Mouse (Mus musculus) CH12.LX (cell line): ENCODE results near the gene Maf.

Source experiments
- CTCF ChIP-seq, 2 experiments: IDR thresholded peaks in 1 of 2; conservative IDR thresholded peaks in 1 of 2; 2 replicates each; pipeline ENCODE4 v1.5.1; 2011 to 2012; ENCODE audit warnings: low read depth in 2 of 2, low read length in 2 of 2, improper control_type of control experiment in 1 of 2, inconsistent platforms in 1 of 2, mild to moderate bottlenecking in 1 of 2, moderate library complexity in 1 of 2
- E2F4 ChIP-seq: IDR thresholded peaks from 2 replicates; pipeline ENCODE4 v1.6.1; 2011; ENCODE audit warnings: low read depth, low read length, improper control_type of control experiment; ENCODE audit not compliant: insufficient replicate concordance
- EP300 ChIP-seq: IDR thresholded peaks from 2 replicates; pipeline ENCODE4 v1.6.1; 2011; ENCODE audit warnings: low read length, improper control_type of control experiment
- MAX ChIP-seq: IDR thresholded peaks from 2 replicates; pipeline ENCODE4 v1.6.1; 2011; ENCODE audit warnings: low read length, improper control_type of control experiment
- POLR2A ChIP-seq: IDR thresholded peaks from 2 replicates; pipeline ENCODE4 v1.6.1; 2011; ENCODE audit warnings: low read depth, mild to moderate bottlenecking, improper control_type of control experiment, low read length
- USF2 ChIP-seq: conservative IDR thresholded peaks from 2 replicates; pipeline ENCODE4 v1.6.1; 2011; ENCODE audit warnings: low read depth, low read length, improper control_type of control experiment
- ZC3H11A ChIP-seq: IDR thresholded peaks from 2 replicates; pipeline ENCODE4 v1.6.1; 2012; ENCODE audit warnings: low read depth, mild to moderate bottlenecking, inconsistent platforms, low read length, improper control_type of control experiment

DNA sequence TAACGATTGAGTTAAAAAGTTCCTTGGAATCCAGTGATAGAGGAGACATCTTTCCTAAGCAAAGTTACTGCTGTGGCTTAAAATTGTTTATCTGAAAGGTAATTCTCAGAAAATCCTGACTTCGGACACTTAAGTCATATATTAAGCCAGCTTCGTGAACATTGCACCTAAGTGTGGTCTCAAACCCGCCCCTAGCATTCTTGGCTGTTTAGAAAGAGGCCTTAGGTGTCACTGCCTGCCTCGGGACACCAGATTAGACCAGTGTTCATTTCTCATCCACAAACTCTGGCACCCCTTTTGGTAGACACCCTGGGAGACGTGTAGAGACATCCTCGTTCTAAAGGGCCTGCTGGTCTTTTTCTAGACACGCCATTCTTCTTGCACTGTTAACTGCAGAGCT lies 2.3 kb upstream of the Maf start:
- TF ChIP-seq EP300 (no peak), E2F4 (no peak), USF2 (no peak), CTCF (conservative IDR thresholded peaks at IDR 0.05 in 1 of 2, IDR thresholded peaks at IDR 0.05 in 1 of 2; ENCODE audit: low read depth in 2 of 2, low read length in 2 of 2) (no peak), POLR2A (no peak), MAX (no peak), ZC3H11A (no peak)
